Mouse (Mus musculus): ENCODE data around the gene 4930432K21Rik. TPM values are rescaled to one million over a fixed set of nuclear protein-coding genes. Genes with fewer than 3 reads are reported as not detected.

4930432K21Rik gene
- polyA plus RNA-seq, 1 experiment, result 1.4 TPM

- Histone ChIP-seq H3K4me3 (ENCODE audit: extremely low read depth, insufficient read depth, insufficient read length) (no peak overlapping the region), H3K36me3 (ENCODE audit: control insufficient read depth, insufficient read depth, low read length) (no peaks in the 10 kb centered on the region), H3K4me1 (ENCODE audit: control insufficient read depth, insufficient read depth, insufficient read length) (peaks cover 5% of the 10 kb centered on the region), H3K27me3 (ENCODE audit: control insufficient read depth, insufficient read depth, low read length) (no peaks in the 10 kb centered on the region), H3K27ac (ENCODE audit: insufficient read depth, low read length) (no peak overlapping the region)
- 87% methylated on average over 4 of the region's 4 CpGs for whole genome bisulfite sequencing
- no peak for TF ChIP-seq POLR2A (IDR thresholded peaks at IDR 0.05; ENCODE audit: low read depth, low read length)
- TF ChIP-seq CTCF (IDR thresholded peaks at IDR 0.05; ENCODE audit: extremely low read depth, insufficient read depth, insufficient read length, insufficient replicate concordance), result no peak
- DNase-seq (ENCODE audit: low read depth in 1 of 2, low spot score in 2 of 2), result no peak
These were observed 41.8 kb downstream of the 4930432K21Rik start for GRCm38 (mm10) chr8:84189603-84190002.

DNA sequence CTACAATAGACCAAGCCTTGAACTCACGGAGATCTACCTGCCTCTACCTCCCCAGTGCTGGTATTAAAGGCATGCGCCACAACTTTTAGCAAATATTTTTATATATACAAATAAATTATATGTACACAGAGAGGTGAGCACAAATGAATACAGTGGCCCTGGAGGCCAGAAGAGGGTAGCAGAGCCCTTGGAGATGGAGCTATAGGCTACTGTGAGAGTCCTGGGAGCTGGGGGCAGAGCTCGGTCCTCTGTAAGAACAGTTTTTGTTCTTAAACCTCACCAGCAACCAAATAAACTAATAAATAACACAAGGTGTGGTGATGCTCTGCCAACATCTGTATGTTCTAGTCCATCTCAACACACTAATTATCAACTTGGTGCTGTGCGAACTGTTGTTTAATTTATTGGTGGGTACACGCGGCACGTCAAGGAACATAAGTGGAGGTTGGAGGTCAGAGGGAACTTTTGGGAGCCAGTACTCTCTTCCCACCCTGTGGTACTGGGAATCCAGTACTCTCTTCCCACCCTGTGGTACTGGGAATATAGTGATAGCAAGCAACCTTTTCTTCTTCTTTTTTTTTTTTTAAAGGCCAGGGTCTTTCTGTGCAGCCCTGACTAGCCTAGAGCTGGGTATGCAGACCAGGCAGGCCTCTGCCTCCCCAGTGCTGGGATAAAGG, 42.5 kb downstream of the 4930432K21Rik start:
- Histone ChIP-seq H3K4me1 (ENCODE audit: control insufficient read depth, insufficient read depth, insufficient read length) (peaks cover 5% of the 10 kb centered on the region), H3K27ac (ENCODE audit: insufficient read depth, low read length) (no peak overlapping the region)
- 94% methylated on average over 7 of the region's 7 CpGs for WGBS

DNA sequence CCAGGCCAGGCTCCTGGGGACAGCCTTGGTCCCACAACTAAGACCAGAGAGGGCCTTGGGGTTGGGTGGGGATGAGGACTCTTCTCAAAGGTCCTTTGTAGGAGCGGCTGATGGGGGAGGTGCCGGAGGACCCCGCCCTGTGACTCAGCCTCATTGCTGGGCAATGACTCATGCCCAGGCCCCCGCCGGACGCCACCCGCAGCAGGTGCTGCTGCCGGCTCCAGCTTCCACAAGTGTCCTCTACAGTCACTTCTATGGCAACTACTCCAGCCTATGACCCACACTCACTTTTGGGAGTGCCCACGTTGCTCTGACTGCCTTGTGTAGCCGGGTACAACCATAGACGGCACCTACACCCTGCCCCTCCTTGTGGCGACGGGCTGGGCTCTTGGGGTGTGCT, 44.2 kb downstream of the 4930432K21Rik start:
- Histone ChIP-seq H3K36me3 (ENCODE audit: control insufficient read depth, insufficient read depth, low read length) (no peaks in the 10 kb centered on the region), H3K27ac (ENCODE audit: insufficient read depth, low read length) (peak overlapping the region; percentile 40), H3K4me1 (ENCODE audit: control insufficient read depth, insufficient read depth, insufficient read length) (peaks cover 5% of the 10 kb centered on the region), H3K4me3 (ENCODE audit: extremely low read depth, insufficient read depth, insufficient read length) (peak overlapping the region; percentile 63; the same call in 1 of the 2 replicates), H3K27me3 (ENCODE audit: control insufficient read depth, insufficient read depth, low read length) (no peaks in the 10 kb centered on the region)
- TF ChIP-seq CTCF (IDR thresholded peaks at IDR 0.05; ENCODE audit: extremely low read depth, insufficient read depth, insufficient read length, insufficient replicate concordance) (no peak), POLR2A (IDR thresholded peaks at IDR 0.05; ENCODE audit: low read depth, low read length) (no peak)
- 46% methylated on average over 13 of the region's 13 CpGs for WGBS
- no peak for DNase-seq (ENCODE audit: low read depth in 1 of 2, low spot score in 2 of 2)

More for the DNA sequence above, 42.5 kb downstream of the 4930432K21Rik start:
- TF ChIP-seq POLR2A (IDR thresholded peaks at IDR 0.05; ENCODE audit: low read depth, low read length) (no peak), CTCF (IDR thresholded peaks at IDR 0.05; ENCODE audit: extremely low read depth, insufficient read depth, insufficient read length, insufficient replicate concordance) (no peak)
- no peaks in the 10 kb centered on the region for H3K27me3 ChIP-seq (ENCODE audit: control insufficient read depth, insufficient read depth, low read length)
- H3K4me3 ChIP-seq (ENCODE audit: extremely low read depth, insufficient read depth, insufficient read length), result no peak overlapping the region
- DNase-seq (ENCODE audit: low read depth in 1 of 2, low spot score in 2 of 2), result no peak
- no peaks in the 10 kb centered on the region for H3K36me3 ChIP-seq (ENCODE audit: control insufficient read depth, insufficient read depth, low read length)

DNA sequence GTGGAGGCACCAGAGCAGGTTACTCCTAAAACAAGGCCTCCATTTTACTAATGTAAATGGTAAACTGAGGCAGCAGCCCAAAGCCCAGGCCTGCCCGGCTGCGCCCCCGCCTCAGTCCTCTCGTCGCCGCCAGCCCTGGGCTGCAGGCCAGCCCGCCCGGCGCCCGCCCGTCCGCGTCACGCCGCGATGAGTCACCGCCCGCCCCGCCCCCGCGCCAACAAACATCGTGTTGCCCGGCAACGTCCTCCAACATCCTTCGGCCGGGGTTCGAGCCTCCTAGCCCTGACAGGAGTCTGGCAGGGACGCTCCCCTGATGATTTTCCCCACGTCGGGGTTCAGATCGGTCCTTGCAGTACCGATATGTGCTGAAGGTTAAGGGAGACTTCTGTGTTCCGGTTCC, 44.7 kb downstream of the 4930432K21Rik start:
- WGBS, result 3% methylated on average over 33 of the region's 33 CpGs
- no peaks in the 10 kb centered on the region for H3K27me3 ChIP-seq (ENCODE audit: control insufficient read depth, insufficient read depth, low read length)
- peak overlapping the region; percentile 63; the same call in 1 of the 2 replicates for H3K4me3 ChIP-seq (ENCODE audit: extremely low read depth, insufficient read depth, insufficient read length)
- peak overlapping the region; percentile 42; the same call in 1 of the 2 replicates for H3K27ac ChIP-seq (ENCODE audit: insufficient read depth, low read length)
- peaks cover 5% of the 10 kb centered on the region for H3K4me1 ChIP-seq (ENCODE audit: control insufficient read depth, insufficient read depth, insufficient read length)
- TF ChIP-seq CTCF (IDR thresholded peaks at IDR 0.05; ENCODE audit: extremely low read depth, insufficient read depth, insufficient read length, insufficient replicate concordance) (no peak), POLR2A (IDR thresholded peaks at IDR 0.05; ENCODE audit: low read depth, low read length) (no peak)
- H3K36me3 ChIP-seq (ENCODE audit: control insufficient read depth, insufficient read depth, low read length), result no peaks in the 10 kb centered on the region
- DNase-seq (ENCODE audit: low read depth in 1 of 2, low spot score in 2 of 2), result peak in 1 of 2 experiments; percentile 63

DNA sequence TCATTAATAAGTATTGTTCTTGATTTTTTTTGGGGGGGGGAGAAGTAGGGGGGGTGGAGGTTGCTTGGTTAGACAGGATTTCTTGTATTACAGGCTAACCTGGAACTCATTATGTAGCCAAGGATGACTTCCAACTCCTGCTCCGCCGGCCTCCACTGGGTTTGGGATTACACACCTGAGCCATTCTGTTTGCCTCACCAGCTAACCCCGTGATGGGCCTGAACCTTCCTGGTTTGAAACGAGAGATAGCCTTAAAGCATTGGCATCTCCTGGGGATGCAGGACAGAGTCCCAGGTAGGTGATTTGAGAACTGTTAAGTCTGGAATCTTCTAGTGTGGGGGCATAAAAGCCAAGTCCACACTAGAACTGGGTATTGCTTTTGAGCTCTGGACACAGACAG, 45.3 kb downstream of the 4930432K21Rik start:
- no peak overlapping the region for H3K27ac ChIP-seq (ENCODE audit: insufficient read depth, low read length)
- H3K36me3 ChIP-seq (ENCODE audit: control insufficient read depth, insufficient read depth, low read length), result no peaks in the 10 kb centered on the region
- TF ChIP-seq POLR2A (IDR thresholded peaks at IDR 0.05; ENCODE audit: low read depth, low read length), result no peak
- no peak for TF ChIP-seq CTCF (IDR thresholded peaks at IDR 0.05; ENCODE audit: extremely low read depth, insufficient read depth, insufficient read length, insufficient replicate concordance)
- peaks cover 10% of the 10 kb centered on the region for H3K4me1 ChIP-seq (ENCODE audit: control insufficient read depth, insufficient read depth, insufficient read length)
- no peak for DNase-seq (ENCODE audit: low read depth in 1 of 2, low spot score in 2 of 2)
- H3K27me3 ChIP-seq (ENCODE audit: control insufficient read depth, insufficient read depth, low read length), result no peaks in the 10 kb centered on the region
- 86% methylated on average over 4 of the region's 4 CpGs for WGBS
- no peak overlapping the region for H3K4me3 ChIP-seq (ENCODE audit: extremely low read depth, insufficient read depth, insufficient read length)

GRCm38 (mm10) chr8:84193566-84193965, 45.7 kb downstream of the 4930432K21Rik start:
- H3K27me3 ChIP-seq (ENCODE audit: control insufficient read depth, insufficient read depth, low read length), result no peaks in the 10 kb centered on the region
- H3K36me3 ChIP-seq (ENCODE audit: control insufficient read depth, insufficient read depth, low read length), result no peaks in the 10 kb centered on the region
- WGBS, result 86% methylated on average over 5 of the region's 5 CpGs
- DNase-seq (ENCODE audit: low read depth in 1 of 2, low spot score in 2 of 2), result no peak
- H3K4me3 ChIP-seq (ENCODE audit: extremely low read depth, insufficient read depth, insufficient read length), result no peak overlapping the region
- no peak overlapping the region for H3K27ac ChIP-seq (ENCODE audit: insufficient read depth, low read length)
- TF ChIP-seq POLR2A (IDR thresholded peaks at IDR 0.05; ENCODE audit: low read depth, low read length) (no peak), CTCF (IDR thresholded peaks at IDR 0.05; ENCODE audit: extremely low read depth, insufficient read depth, insufficient read length, insufficient replicate concordance) (peak; percentile 24; the same call in 1 of the 2 replicates)
- H3K4me1 ChIP-seq (ENCODE audit: control insufficient read depth, insufficient read depth, insufficient read length), result peaks cover 14% of the 10 kb centered on the region

- Histone ChIP-seq H3K4me1 (ENCODE audit: control insufficient read depth, insufficient read depth, insufficient read length) (peaks cover 18% of the 10 kb centered on the region), H3K4me3 (ENCODE audit: extremely low read depth, insufficient read depth, insufficient read length) (no peak overlapping the region), H3K27ac (ENCODE audit: insufficient read depth, low read length) (no peak overlapping the region), H3K36me3 (ENCODE audit: control insufficient read depth, insufficient read depth, low read length) (no peaks in the 10 kb centered on the region), H3K27me3 (ENCODE audit: control insufficient read depth, insufficient read depth, low read length) (no peaks in the 10 kb centered on the region)
- DNase-seq (ENCODE audit: low read depth in 1 of 2, low spot score in 2 of 2), result no peak
- 92% methylated on average over 3 of the region's 3 CpGs for WGBS
- TF ChIP-seq CTCF (IDR thresholded peaks at IDR 0.05; ENCODE audit: extremely low read depth, insufficient read depth, insufficient read length, insufficient replicate concordance), result no peak
- TF ChIP-seq POLR2A (IDR thresholded peaks at IDR 0.05; ENCODE audit: low read depth, low read length), result no peak
These were observed 46.5 kb downstream of the 4930432K21Rik start for GRCm38 (mm10) chr8:84194224-84194743.
